Mouse (Mus musculus) adrenal gland, postnatal 14 days (tissue): ENCODE measurements around the gene Gm44965. TPM values are rescaled to one million over a fixed set of nuclear protein-coding genes. Genes with fewer than 3 reads are reported as not detected.

Experiments used
- DNase-seq: peaks from one replicate; pipeline ENCODE4 v3.0.0; 2021; ENCODE audit warnings: mixed read lengths
- total RNA-seq: library from RNA; stranded (reverse); gene quantifications from 2 replicates; pipeline ENCODE4 v1.2.3, GENCODE M21; 2021

The Gm44965 gene
- total RNA-seq, 1 experiment from 2014 or later, result not detected

- DNase-seq, result no peak
Observed at GRCm38 (mm10) chr6:48626464-48626863, 32.7 kb downstream of the Gm44965 start, which contains the start of gene AI854703. AI854703 (plus strand) TSS chr6:48626764.

- peak; percentile 78 for DNase-seq
Observed at GRCm38 (mm10) chr6:48626984-48627383, 33.2 kb downstream of the Gm44965 start.

GRCm38 (mm10) chr6:48627511-48627924, 33.8 kb downstream of the Gm44965 start:
- DNase-seq, result peak; percentile 39

- no peak for DNase-seq
Observed at GRCm38 (mm10) chr6:48628377-48628776, 34.6 kb downstream of the Gm44965 start.

GRCm38 (mm10) chr6:48628808-48629660, 35.3 kb downstream of the Gm44965 start:
- peak; percentile 38 for DNase-seq

GRCm38 (mm10) chr6:48629661-48630034, 35.9 kb downstream of the Gm44965 start:
- no peak for DNase-seq

- DNase-seq, result no peak
Observed at GRCm38 (mm10) chr6:48630831-48631230, 37.1 kb downstream of the Gm44965 start.

GRCm38 (mm10) chr6:48635105-48635504, 41.4 kb downstream of the Gm44965 start:
- DNase-seq, result no peak

- DNase-seq, result no peak
Observed at GRCm38 (mm10) chr6:48636515-48636914, 42.8 kb downstream of the Gm44965 start.

- no peak for DNase-seq
Observed at GRCm38 (mm10) chr6:48637811-48638500, 44.2 kb downstream of the Gm44965 start.

GRCm38 (mm10) chr6:48638553-48638952, 44.8 kb downstream of the Gm44965 start:
- DNase-seq, result no peak

- no peak for DNase-seq
Observed at GRCm38 (mm10) chr6:48641391-48641790, 47.6 kb downstream of the Gm44965 start.

GRCm38 (mm10) chr6:48642764-48643292, 49.1 kb downstream of the Gm44965 start:
- DNase-seq, result peak; percentile 66

GRCm38 (mm10) chr6:48645660-48646308, 52.0 kb downstream of the Gm44965 start:
- peak; percentile 83 for DNase-seq

GRCm38 (mm10) chr6:48646309-48646690, 52.6 kb downstream of the Gm44965 start:
- DNase-seq, result no peak

- peak; percentile 67 for DNase-seq
Observed at GRCm38 (mm10) chr6:48646995-48647394, 53.3 kb downstream of the Gm44965 start, which contains the start of gene Gimap8. Gimap8 (plus strand) TSS chr6:48647234.

GRCm38 (mm10) chr6:48647611-48648010, 53.9 kb downstream of the Gm44965 start:
- no peak for DNase-seq

GRCm38 (mm10) chr6:48648779-48649178, 55.0 kb downstream of the Gm44965 start:
- DNase-seq, result no peak

- no peak for DNase-seq
Observed at GRCm38 (mm10) chr6:48650041-48650440, 56.3 kb downstream of the Gm44965 start.

GRCm38 (mm10) chr6:48658721-48659120, 65.0 kb downstream of the Gm44965 start:
- no peak for DNase-seq

GRCm38 (mm10) chr6:48664750-48665149, 71.0 kb downstream of the Gm44965 start:
- no peak for DNase-seq

GRCm38 (mm10) chr6:48665471-48665870, 71.7 kb downstream of the Gm44965 start:
- DNase-seq, result no peak
